ENCODE assay signal across 8 mouse cellular contexts in genomic region chr12:17556430-17557343, GRCm38 (mm10). TPM values are rescaled to one million over a fixed set of nuclear protein-coding genes. Genes with fewer than 3 reads are reported as not detected.
DNase-seq lines count a peak whose midpoint lies in the region; ATAC-seq and TF ChIP-seq lines count a peak whose summit lies in the region.

No protein-coding gene starts in this region.

- peak overlapping the region; percentile 23 for H3K4me2 ChIP-seq in embryonic facial prominence, embryonic 12.5 days (replicated peaks)
- peak overlapping the region; percentile 58 for H3K4me2 ChIP-seq in heart, embryonic 16.5 days (ENCODE audit: low read depth, low read length)
- H3K4me2 ChIP-seq in lung, embryonic 14.5 days, result peak overlapping the region; percentile 23; the same call in 1 of the 2 replicates

- no peak overlapping the region for H3K9ac ChIP-seq in embryonic facial prominence, embryonic 12.5 days
- no peak overlapping the region; the same call in 1 of the 2 replicates for H3K9ac ChIP-seq in heart, embryonic 16.5 days (ENCODE audit: low read length)
- no peak overlapping the region for H3K9ac ChIP-seq in lung, embryonic 14.5 days

- H3K9me3 ChIP-seq in embryonic facial prominence, embryonic 12.5 days, result no peaks in the 10 kb centered on the region
- H3K9me3 ChIP-seq in heart, embryonic 16.5 days (replicated peaks; ENCODE audit: control insufficient read depth, low read length), result 0 out of 2 replicates have a peak, but pooled peaks cover 2% of the 10 kb centered on the region
- no peaks in the 10 kb centered on the region for H3K9me3 ChIP-seq in lung, embryonic 14.5 days (ENCODE audit: low read depth, low read length)

- peak; percentile 44 for ATAC-seq in CD4-positive, CD25-positive, alpha-beta regulatory T cell, adult 4 months
- ATAC-seq in embryonic facial prominence, embryonic 12.5 days (ENCODE audit: insufficient number of reproducible peaks, insufficient read depth, low FRiP score, low TSS enrichment), result peak; percentile 70; the same call in 1 of the 2 replicates
- 0 out of 2 replicates have a peak, but pooled peaks have one; percentile 37 for ATAC-seq in heart, embryonic 16.5 days (replicated peaks; ENCODE audit: extremely low read depth, insufficient read depth, low FRiP score)
- no peak for ATAC-seq in lung, embryonic 14.5 days (ENCODE audit: insufficient read depth)

- peak; percentile 86 for TF ChIP-seq CTCF in lung, embryonic 14.5 days (IDR thresholded peaks at IDR 0.05; ENCODE audit: low read depth)

- H3K4me3 ChIP-seq in embryonic facial prominence, embryonic 12.5 days, result no peak overlapping the region
- H3K4me3 ChIP-seq in heart, embryonic 16.5 days (ENCODE audit: low read length), result no peak overlapping the region
- H3K4me3 ChIP-seq in lung, embryonic 14.5 days (ENCODE audit: low read depth, low read length), result no peak overlapping the region

- H3K36me3 ChIP-seq in embryonic facial prominence, embryonic 12.5 days, result peaks cover 3% of the 10 kb centered on the region; the same call in 1 of the 2 replicates
- peaks cover 2% of the 10 kb centered on the region for H3K36me3 ChIP-seq in heart, embryonic 16.5 days (ENCODE audit: control insufficient read depth, insufficient read depth)
- peaks cover 7% of the 10 kb centered on the region for H3K36me3 ChIP-seq in lung, embryonic 14.5 days (ENCODE audit: insufficient read depth)

- H3K4me1 ChIP-seq in embryonic facial prominence, embryonic 12.5 days, result peaks cover 7% of the 10 kb centered on the region
- peaks cover 16% of the 10 kb centered on the region for H3K4me1 ChIP-seq in heart, embryonic 16.5 days (ENCODE audit: control insufficient read depth, insufficient read depth, low read length)
- no peaks in the 10 kb centered on the region for H3K4me1 ChIP-seq in lung, embryonic 14.5 days (ENCODE audit: insufficient read depth)

- no peaks in the 10 kb centered on the region for H3K27me3 ChIP-seq in embryonic facial prominence, embryonic 12.5 days
- H3K27me3 ChIP-seq in heart, embryonic 16.5 days (ENCODE audit: control insufficient read depth, insufficient read depth, low read length), result no peaks in the 10 kb centered on the region
- no peaks in the 10 kb centered on the region for H3K27me3 ChIP-seq in lung, embryonic 14.5 days (ENCODE audit: insufficient read depth, low read length)

- 27% methylated on average over 21 of the region's 21 CpGs for WGBS in embryonic facial prominence, embryonic 12.5 days
- WGBS in heart, embryonic 16.5 days, result 27% methylated on average over 21 of the region's 21 CpGs
- 27% methylated on average over 21 of the region's 21 CpGs for WGBS in lung, embryonic 14.5 days

- DNase-seq in adrenal gland, postnatal 10 days, result peak; percentile 83
- peak; percentile 88 to 90 for DNase-seq in kidney, postnatal 4 days
- peak; percentile 86 for DNase-seq in lung, embryonic 14.5 days
- peak; percentile 40 for DNase-seq in ovary, adult 18-20 months (ENCODE audit: low spot score)
- peak; percentile 71 for DNase-seq in thymus, postnatal 25 days

- H3K27ac ChIP-seq in embryonic facial prominence, embryonic 12.5 days, result peak overlapping the region; percentile 43
- no peak overlapping the region for H3K27ac ChIP-seq in heart, embryonic 16.5 days (ENCODE audit: low read length)
- no peak overlapping the region for H3K27ac ChIP-seq in lung, embryonic 14.5 days (ENCODE audit: low read depth)

RNA-seq across cellular contexts. Expression of gene Odc1, which starts 12.1 kb away (rescaled TPM):
- polyA plus RNA-seq in CD4-positive, CD25-positive, alpha-beta regulatory T cell, adult 4 months (2017; shearing (Covaris generic)), result 10 to 100 TPM; 16.6 to 23.3 TPM
- 100 to 1,000 TPM; 149 to 195 TPM for total RNA-seq in adrenal gland, postnatal 10 days (2021)
- 272 and 277 TPM in 2 replicates for polyA plus RNA-seq in embryonic facial prominence, embryonic 12.5 days (2016; fragmentation: Nextera tagmentation; extraction: Ambion mirVana)
- polyA plus RNA-seq in heart, embryonic 16.5 days (2015; fragmentation: Nextera tagmentation; extraction: Ambion mirVana), result 113 TPM in 2 replicates
- polyA plus RNA-seq in lung, embryonic 14.5 days (2014; fragmentation: Nextera tagmentation; extraction: Ambion mirVana), result 270 and 273 TPM in 2 replicates
